Mouse (Mus musculus): ENCODE results near the gene Fto.

Fto gene

DNA sequence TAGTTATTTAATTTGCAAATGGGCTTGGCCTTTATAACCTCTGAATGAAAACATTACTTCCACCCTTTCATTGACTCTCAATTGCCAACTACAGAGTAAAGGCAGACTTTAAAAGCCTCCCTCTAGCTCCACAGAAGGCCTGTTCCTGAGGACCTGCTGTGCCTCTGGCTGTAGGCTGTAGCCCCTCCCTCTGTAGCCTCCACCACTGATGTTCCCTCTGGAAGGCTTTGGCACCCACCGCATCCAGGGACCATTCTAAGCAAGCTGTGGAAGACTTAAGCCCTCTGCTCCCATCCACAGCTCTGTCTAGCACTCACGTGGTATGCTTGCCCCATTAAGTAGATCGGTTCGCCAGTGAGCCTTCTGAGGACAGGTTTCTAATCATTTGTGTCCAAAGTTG is 258.7 kb downstream of the Fto start:
- Histone ChIP-seq H3K4me3 (replicated peaks; ENCODE audit: low read length) (no peak overlapping the region), H3K4me1 (replicated peaks; ENCODE audit: low read depth, low read length) (peaks cover 38% of the 10 kb centered on the region), H3K27me3 (ENCODE audit: insufficient read depth, low read length) (no peaks in the 10 kb centered on the region), H3K9me3 (ENCODE audit: low read length) (no peaks in the 10 kb centered on the region), H3K36me3 (ENCODE audit: insufficient read depth, low read length) (no peaks in the 10 kb centered on the region)
- no peak for TF ChIP-seq POU5F1 (IDR thresholded peaks at IDR 0.05; ENCODE audit: borderline replicate concordance, low read length)
- TF ChIP-seq NANOG (IDR thresholded peaks at IDR 0.05; ENCODE audit: borderline replicate concordance, low read length): no peak
- TF ChIP-seq CTCF (conservative IDR thresholded peaks at IDR 0.05; ENCODE audit: low read length): no peak

DNA sequence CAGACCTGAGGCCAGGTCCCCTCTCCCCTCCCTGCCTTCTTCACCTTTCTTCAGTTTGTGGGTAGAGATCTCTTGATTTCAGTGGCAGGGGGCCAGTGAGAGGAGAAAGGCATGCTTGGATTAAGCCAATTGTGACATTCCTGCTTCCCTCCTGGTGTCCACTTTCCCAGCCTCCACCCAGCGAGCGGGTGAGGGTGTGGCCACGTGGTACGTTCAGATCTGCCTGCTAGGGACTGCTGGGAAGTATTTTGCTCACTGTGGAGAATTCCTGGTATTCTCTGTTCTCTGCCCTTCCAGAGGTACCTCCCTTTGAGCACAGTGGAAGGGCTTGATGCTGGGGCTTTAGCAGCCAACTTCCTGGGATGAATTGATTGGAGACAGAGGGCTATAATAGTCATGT is 259.3 kb downstream of the Fto start:
- H3K27me3 ChIP-seq (ENCODE audit: insufficient read depth, low read length): no peaks in the 10 kb centered on the region
- no peaks in the 10 kb centered on the region for H3K9me3 ChIP-seq (ENCODE audit: low read length)
- H3K36me3 ChIP-seq (ENCODE audit: insufficient read depth, low read length): no peaks in the 10 kb centered on the region
- H3K4me1 ChIP-seq (replicated peaks; ENCODE audit: low read depth, low read length): peaks cover 40% of the 10 kb centered on the region
- TF ChIP-seq NANOG (IDR thresholded peaks at IDR 0.05; ENCODE audit: borderline replicate concordance, low read length) (no peak), POU5F1 (IDR thresholded peaks at IDR 0.05; ENCODE audit: borderline replicate concordance, low read length) (no peak), CTCF (conservative IDR thresholded peaks at IDR 0.05; ENCODE audit: low read length) (no peak)
- no peak overlapping the region for H3K4me3 ChIP-seq (replicated peaks; ENCODE audit: low read length)

- Histone ChIP-seq H3K27me3 (ENCODE audit: insufficient read depth, low read length) (no peaks in the 10 kb centered on the region), H3K9me3 (ENCODE audit: low read length) (no peaks in the 10 kb centered on the region), H3K4me1 (replicated peaks; ENCODE audit: low read depth, low read length) (peaks cover 40% of the 10 kb centered on the region), H3K36me3 (ENCODE audit: insufficient read depth, low read length) (no peaks in the 10 kb centered on the region), H3K4me3 (replicated peaks; ENCODE audit: low read length) (no peak overlapping the region)
- TF ChIP-seq POU5F1 (IDR thresholded peaks at IDR 0.05; ENCODE audit: borderline replicate concordance, low read length): no peak
- TF ChIP-seq CTCF (conservative IDR thresholded peaks at IDR 0.05; ENCODE audit: low read length): no peak
- no peak for TF ChIP-seq NANOG (IDR thresholded peaks at IDR 0.05; ENCODE audit: borderline replicate concordance, low read length)
Observed at GRCm38 (mm10) chr8:91575576-91575975, 262.3 kb downstream of the Fto start.

DNA sequence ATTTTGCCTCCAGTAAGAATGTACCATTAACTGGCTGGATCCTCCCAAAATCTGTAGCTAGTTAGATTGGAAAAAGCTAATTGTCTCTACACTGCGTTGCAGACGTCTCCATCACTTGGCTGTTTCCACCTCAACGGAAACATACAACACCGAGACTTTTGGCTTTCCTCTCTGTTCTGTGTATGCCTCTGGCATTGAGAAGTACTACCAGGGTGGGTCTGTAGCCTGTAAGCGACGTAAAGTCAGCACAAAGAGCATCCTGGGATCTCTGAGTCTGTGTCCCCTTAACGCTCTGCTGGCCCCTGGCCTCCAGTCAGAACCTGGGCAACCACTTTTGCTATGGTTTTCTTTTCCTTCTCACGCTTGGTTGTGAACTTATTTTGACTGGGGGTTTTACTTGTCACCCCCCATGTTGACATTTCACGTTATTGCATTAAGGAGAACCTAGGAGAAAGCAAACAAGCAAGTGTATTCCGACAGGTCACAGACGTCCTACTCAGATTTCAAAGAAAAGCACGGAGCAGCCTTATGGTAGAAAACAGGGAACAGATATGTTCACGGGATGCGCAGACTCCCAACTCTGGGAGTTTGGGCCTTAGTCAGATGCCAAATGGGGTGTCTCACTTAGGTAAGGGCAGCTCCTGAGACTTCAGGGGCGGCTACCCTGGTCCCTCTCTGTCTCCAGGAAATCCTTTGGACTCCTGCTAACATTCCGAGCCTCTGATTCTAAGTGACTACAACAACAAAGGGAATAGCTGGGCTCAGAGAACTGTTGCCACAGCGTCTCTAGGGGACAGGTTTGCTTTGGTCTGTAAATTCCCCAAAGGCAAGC is 263.0 kb downstream of the Fto start:
- Histone ChIP-seq H3K27me3 (ENCODE audit: insufficient read depth, low read length) (no peaks in the 10 kb centered on the region), H3K36me3 (ENCODE audit: insufficient read depth, low read length) (no peaks in the 10 kb centered on the region), H3K9me3 (ENCODE audit: low read length) (no peaks in the 10 kb centered on the region), H3K4me1 (replicated peaks; ENCODE audit: low read depth, low read length) (peaks cover 40% of the 10 kb centered on the region), H3K4me3 (replicated peaks; ENCODE audit: low read length) (no peak overlapping the region)
- no peak for TF ChIP-seq CTCF (conservative IDR thresholded peaks at IDR 0.05; ENCODE audit: low read length)
- TF ChIP-seq POU5F1 (IDR thresholded peaks at IDR 0.05; ENCODE audit: borderline replicate concordance, low read length): no peak
- no peak for TF ChIP-seq NANOG (IDR thresholded peaks at IDR 0.05; ENCODE audit: borderline replicate concordance, low read length)

GRCm38 (mm10) chr8:91576918-91577241 is 263.6 kb downstream of the Fto start:
- Histone ChIP-seq H3K4me3 (replicated peaks; ENCODE audit: low read length) (no peak overlapping the region), H3K36me3 (ENCODE audit: insufficient read depth, low read length) (no peaks in the 10 kb centered on the region), H3K4me1 (replicated peaks; ENCODE audit: low read depth, low read length) (peaks cover 36% of the 10 kb centered on the region), H3K27me3 (ENCODE audit: insufficient read depth, low read length) (no peaks in the 10 kb centered on the region), H3K9me3 (ENCODE audit: low read length) (no peaks in the 10 kb centered on the region)
- TF ChIP-seq CTCF (conservative IDR thresholded peaks at IDR 0.05; ENCODE audit: low read length) (no peak), NANOG (IDR thresholded peaks at IDR 0.05; ENCODE audit: borderline replicate concordance, low read length) (no peak), POU5F1 (IDR thresholded peaks at IDR 0.05; ENCODE audit: borderline replicate concordance, low read length) (no peak)

GRCm38 (mm10) chr8:91577605-91578004 is 264.3 kb downstream of the Fto start:
- Histone ChIP-seq H3K36me3 (ENCODE audit: insufficient read depth, low read length) (no peaks in the 10 kb centered on the region), H3K4me1 (replicated peaks; ENCODE audit: low read depth, low read length) (peaks cover 29% of the 10 kb centered on the region), H3K4me3 (replicated peaks; ENCODE audit: low read length) (no peak overlapping the region), H3K9me3 (ENCODE audit: low read length) (no peaks in the 10 kb centered on the region), H3K27me3 (ENCODE audit: insufficient read depth, low read length) (no peaks in the 10 kb centered on the region)
- no peak for TF ChIP-seq POU5F1 (IDR thresholded peaks at IDR 0.05; ENCODE audit: borderline replicate concordance, low read length)
- no peak for TF ChIP-seq NANOG (IDR thresholded peaks at IDR 0.05; ENCODE audit: borderline replicate concordance, low read length)
- TF ChIP-seq CTCF (conservative IDR thresholded peaks at IDR 0.05; ENCODE audit: low read length): no peak

GRCm38 (mm10) chr8:91584620-91585415 is 271.5 kb downstream of the Fto start:
- no peak overlapping the region for H3K4me3 ChIP-seq (replicated peaks; ENCODE audit: low read length)
- H3K36me3 ChIP-seq (ENCODE audit: insufficient read depth, low read length): no peaks in the 10 kb centered on the region
- no peaks in the 10 kb centered on the region for H3K9me3 ChIP-seq (ENCODE audit: low read length)
- H3K4me1 ChIP-seq (replicated peaks; ENCODE audit: low read depth, low read length): peaks cover 1% of the 10 kb centered on the region; the same call in 1 of the 2 replicates
- TF ChIP-seq CTCF (conservative IDR thresholded peaks at IDR 0.05; ENCODE audit: low read length) (no peak), NANOG (IDR thresholded peaks at IDR 0.05; ENCODE audit: borderline replicate concordance, low read length) (no peak), POU5F1 (IDR thresholded peaks at IDR 0.05; ENCODE audit: borderline replicate concordance, low read length) (no peak)
- H3K27me3 ChIP-seq (ENCODE audit: insufficient read depth, low read length): no peaks in the 10 kb centered on the region

DNA sequence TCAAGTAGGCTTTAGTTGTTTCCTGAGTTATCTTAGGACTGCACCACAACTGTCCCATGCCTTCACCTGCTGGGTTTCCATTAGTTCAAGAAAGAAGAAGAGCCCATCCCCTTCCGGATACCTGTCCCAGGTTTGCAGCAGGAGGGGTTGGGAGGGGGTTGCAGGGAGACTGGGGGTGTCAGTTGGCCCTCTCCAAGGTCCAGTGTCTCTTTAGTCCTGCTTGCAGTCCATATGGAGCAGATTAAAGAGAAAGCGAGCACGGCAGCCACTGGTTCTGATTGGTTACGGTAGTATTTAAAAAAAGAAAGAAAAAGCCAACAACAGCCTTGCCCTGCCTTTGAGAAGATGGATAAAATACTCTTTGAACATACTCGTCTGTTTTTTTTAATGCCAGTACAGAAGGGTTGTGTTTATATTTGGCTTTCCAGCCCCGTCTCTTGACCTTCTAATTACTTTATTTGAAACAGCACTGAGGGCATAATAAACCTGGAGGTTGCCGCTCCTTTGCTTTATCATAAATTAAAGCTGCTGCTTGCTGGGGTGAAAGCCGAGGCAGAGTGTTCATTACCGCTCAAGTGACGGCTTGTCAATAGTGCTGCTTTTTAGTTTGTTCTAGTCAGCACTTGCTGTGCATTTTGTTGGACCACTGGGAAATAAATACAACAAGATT is 279.2 kb downstream of the Fto start:
- no peak overlapping the region for H3K4me3 ChIP-seq (replicated peaks; ENCODE audit: low read length)
- peaks cover 19% of the 10 kb centered on the region for H3K4me1 ChIP-seq (replicated peaks; ENCODE audit: low read depth, low read length)
- no peaks in the 10 kb centered on the region for H3K9me3 ChIP-seq (ENCODE audit: low read length)
- H3K27me3 ChIP-seq (ENCODE audit: insufficient read depth, low read length): no peaks in the 10 kb centered on the region
- no peak for TF ChIP-seq CTCF (conservative IDR thresholded peaks at IDR 0.05; ENCODE audit: low read length)
- no peak for TF ChIP-seq POU5F1 (IDR thresholded peaks at IDR 0.05; ENCODE audit: borderline replicate concordance, low read length)
- no peak for TF ChIP-seq NANOG (IDR thresholded peaks at IDR 0.05; ENCODE audit: borderline replicate concordance, low read length)
- no peaks in the 10 kb centered on the region for H3K36me3 ChIP-seq (ENCODE audit: insufficient read depth, low read length)
